21 mouse cellular contexts compared by ENCODE assay signal in the genomic region with DNA sequence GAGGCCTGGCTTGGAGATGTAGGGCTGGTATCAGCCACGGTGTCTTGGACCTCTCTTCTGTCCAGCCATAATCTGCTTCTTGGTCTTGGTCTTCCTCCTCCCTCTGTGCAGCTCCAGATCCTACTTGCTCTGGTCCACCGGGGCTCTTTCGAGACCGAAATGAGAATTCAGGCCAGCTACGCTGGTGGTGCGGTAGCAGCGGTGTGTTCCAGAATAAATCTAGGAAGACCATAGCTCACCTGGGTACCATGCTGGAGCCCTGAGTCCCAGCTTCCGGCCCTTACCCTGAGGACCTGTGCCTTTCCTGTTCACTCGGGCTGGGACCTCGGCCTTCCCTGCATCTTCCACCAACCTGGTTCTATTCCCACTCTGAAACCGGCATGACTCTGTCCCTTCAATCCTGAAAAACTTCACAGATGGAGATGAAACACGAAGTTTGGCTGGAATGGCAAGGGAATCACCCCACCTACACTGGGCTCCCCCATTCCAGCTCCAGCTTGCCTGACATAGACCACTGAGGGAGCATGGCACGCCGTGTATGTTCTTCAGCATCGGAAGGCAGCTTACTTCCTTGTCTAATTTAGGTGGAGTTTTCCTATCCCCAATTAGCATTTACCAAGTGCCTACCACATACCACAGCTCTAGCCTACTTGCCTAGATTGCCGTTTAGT. TPM values are rescaled to one million over a fixed set of nuclear protein-coding genes. Genes with fewer than 3 reads are reported as not detected.
DNase-seq lines count a peak whose midpoint lies in the region; ATAC-seq lines count a peak whose summit lies in the region.
"Had no signal": no experiment of that assay in that cellular context is flagged by ENCODE, and none has a peak within 500 bp of the region (broad histone marks: within the 10 kb centered on the region; RNA-seq: fewer than 3 reads in every experiment).

No protein-coding gene starts in this region.

- peaks cover 88% of the 10 kb centered on the region for H3K27me3 ChIP-seq in forebrain, embryonic 10.5 days (ENCODE audit: poor library complexity, severe bottlenecking)
- no peaks in the 10 kb centered on the region for H3K27me3 ChIP-seq in forebrain, embryonic 16.5 days (replicated peaks; ENCODE audit: control insufficient read depth, insufficient read depth, low read length)
- H3K27me3 ChIP-seq in neural tube, embryonic 15.5 days (replicated peaks) = no peaks in the 10 kb centered on the region
- H3K27me3 ChIP-seq in midbrain, embryonic 11.5 days (ENCODE audit: control insufficient read depth, insufficient read depth, low read length) = no peaks in the 10 kb centered on the region

- H3K27ac ChIP-seq in forebrain, embryonic 10.5 days = peak overlapping the region; percentile 100
- no peak overlapping the region for H3K27ac ChIP-seq in forebrain, embryonic 16.5 days (ENCODE audit: low read length)
- H3K27ac ChIP-seq in neural tube, embryonic 15.5 days (replicated peaks) = no peak overlapping the region; the same call in 1 of the 2 replicates
- peak overlapping the region; percentile 8 for H3K27ac ChIP-seq in midbrain, embryonic 11.5 days (ENCODE audit: low read depth, low read length)
- H3K27ac ChIP-seq: liver, embryonic 14.5 days had no signal

- H3K4me2 ChIP-seq in forebrain, embryonic 16.5 days (ENCODE audit: low read length) = no peak overlapping the region
- H3K4me2 ChIP-seq in neural tube, embryonic 15.5 days = no peak overlapping the region
- H3K4me2 ChIP-seq in midbrain, embryonic 11.5 days = no peak overlapping the region
- H3K4me2 ChIP-seq: embryonic facial prominence, embryonic 15.5 days had no signal

- ATAC-seq in forebrain, embryonic 16.5 days = no peak
- ATAC-seq in neural tube, embryonic 15.5 days (ENCODE audit: low FRiP score) = no peak
- no peak for ATAC-seq in midbrain, embryonic 11.5 days (ENCODE audit: low FRiP score)
- no peak for ATAC-seq in erythroblast, adult 5-6 weeks (replicated peaks; ENCODE audit: low FRiP score, poor library complexity, severe bottlenecking)
- no peak for ATAC-seq in megakaryocyte progenitor cell, adult 5-6 weeks (replicated peaks; ENCODE audit: poor library complexity)
- ATAC-seq: intestine, embryonic 16.5 days had no signal

- no peaks in the 10 kb centered on the region for H3K9me3 ChIP-seq in forebrain, embryonic 10.5 days
- no peaks in the 10 kb centered on the region for H3K9me3 ChIP-seq in forebrain, embryonic 16.5 days (ENCODE audit: control insufficient read depth, low read length)
- no peaks in the 10 kb centered on the region for H3K9me3 ChIP-seq in neural tube, embryonic 15.5 days (replicated peaks)
- H3K9me3 ChIP-seq in midbrain, embryonic 11.5 days (ENCODE audit: control insufficient read depth, low read length) = no peaks in the 10 kb centered on the region
- H3K9me3 ChIP-seq: embryonic facial prominence, embryonic 15.5 days; G1E had no signal

- peaks cover 99% of the 10 kb centered on the region for H3K4me1 ChIP-seq in forebrain, embryonic 10.5 days
- peaks cover 90% of the 10 kb centered on the region for H3K4me1 ChIP-seq in forebrain, embryonic 16.5 days (replicated peaks; ENCODE audit: control insufficient read depth, insufficient read depth, low read length)
- H3K4me1 ChIP-seq in neural tube, embryonic 15.5 days = peaks cover 94% of the 10 kb centered on the region
- peaks cover 88% of the 10 kb centered on the region for H3K4me1 ChIP-seq in midbrain, embryonic 11.5 days (ENCODE audit: control insufficient read depth, insufficient read depth, low read length)

- H3K36me3 ChIP-seq in forebrain, embryonic 10.5 days (replicated peaks) = peaks cover 12% of the 10 kb centered on the region
- no peaks in the 10 kb centered on the region for H3K36me3 ChIP-seq in forebrain, embryonic 16.5 days (ENCODE audit: control insufficient read depth, insufficient read depth)
- H3K36me3 ChIP-seq in neural tube, embryonic 15.5 days = no peaks in the 10 kb centered on the region
- no peaks in the 10 kb centered on the region for H3K36me3 ChIP-seq in midbrain, embryonic 11.5 days (ENCODE audit: control insufficient read depth, insufficient read depth, low read length)
- H3K36me3 ChIP-seq: embryonic facial prominence, embryonic 15.5 days; G1E had no signal

- peak overlapping the region; percentile 93 for H3K4me3 ChIP-seq in forebrain, embryonic 10.5 days
- no peak overlapping the region for H3K4me3 ChIP-seq in forebrain, embryonic 16.5 days (replicated peaks; ENCODE audit: low read length)
- H3K4me3 ChIP-seq in neural tube, embryonic 15.5 days (replicated peaks) = no peak overlapping the region
- no peak overlapping the region for H3K4me3 ChIP-seq in midbrain, embryonic 11.5 days (ENCODE audit: low read depth, low read length)
- H3K4me3 ChIP-seq: embryonic facial prominence, embryonic 15.5 days had no signal

- 74% methylated on average over 16 of the region's 16 CpGs for WGBS in forebrain, embryonic 10.5 days
- WGBS in forebrain, embryonic 16.5 days = 69% methylated on average over 16 of the region's 16 CpGs
- 69% methylated on average over 16 of the region's 16 CpGs for WGBS in neural tube, embryonic 15.5 days
- WGBS in midbrain, embryonic 11.5 days = 81% methylated on average over 16 of the region's 16 CpGs

- DNase-seq in forebrain, embryonic 10.5 days (ENCODE audit: extremely low spot score, low spot score) = no peak
- DNase-seq in neural tube, embryonic 10.5 days (ENCODE audit: extremely low spot score, low spot score) = peak; percentile 12
- peak; percentile 85 for DNase-seq in midbrain, embryonic 11.5 days (ENCODE audit: low spot score, missing footprints)
- no peak for DNase-seq in spleen, postnatal 36 days (ENCODE audit: low spot score in 2 of 2)
- DNase-seq: adrenal gland, postnatal 25 days; kidney, postnatal 25 days; left cerebral cortex, postnatal 4 days; lung, postnatal 14 days; thymus, adult 2 months had no signal

- H3K9ac ChIP-seq in forebrain, embryonic 16.5 days (replicated peaks; ENCODE audit: low read depth, low read length) = no peak overlapping the region
- H3K9ac ChIP-seq in neural tube, embryonic 15.5 days (replicated peaks) = no peak overlapping the region
- H3K9ac ChIP-seq in midbrain, embryonic 11.5 days (ENCODE audit: low read length) = 0 out of 2 replicates have a peak overlapping the region, but pooled peaks have one; percentile 24
- H3K9ac ChIP-seq: embryonic facial prominence, embryonic 15.5 days; liver, embryonic 14.5 days had no signal

RNA-seq across cellular contexts. Expression of gene AC124108.1, which starts 7.3 kb away (rescaled TPM):
- polyA plus RNA-seq in forebrain, embryonic 10.5 days (2016; fragmentation: Nextera tagmentation; extraction: Ambion mirVana) = 1.8 and 3.3 TPM in 2 replicates
- 2.5 and 3.3 TPM in 2 replicates for polyA plus RNA-seq in forebrain, embryonic 16.5 days (2015; fragmentation: Nextera tagmentation; extraction: Ambion mirVana)
- 1.4 and 1.6 TPM in 2 replicates for polyA plus RNA-seq in neural tube, embryonic 15.5 days (2015; fragmentation: Nextera tagmentation; extraction: Ambion mirVana)
- polyA plus RNA-seq in midbrain, embryonic 11.5 days (2014; fragmentation: Nextera tagmentation; extraction: Ambion mirVana) = 5.0 and 5.2 TPM in 2 replicates
- total RNA-seq in erythroblast, adult 5-6 weeks (2015; ENCODE audit: low replicate concordance) = not detected in 2 replicates
- not detected in 2 replicates for total RNA-seq in erythroblast, adult 5-6 weeks (2017; ENCODE audit: low replicate concordance)
- total RNA-seq in megakaryocyte progenitor cell, adult 5-6 weeks (2015) = not detected in 2 replicates
- not detected in 2 replicates for total RNA-seq in megakaryocyte progenitor cell, adult 5-6 weeks (2017)
- total RNA-seq: adrenal gland, postnatal 25 days; monocyte, adult 5-6 weeks had no signal
- polyA plus RNA-seq: G1E; heart, embryonic 16.5 days; liver, embryonic 14.5 days; thymus, adult 2 months had no signal

RNA-seq across cellular contexts. Expression of gene Lemd1, which starts 7.3 kb away (rescaled TPM):
- polyA plus RNA-seq in forebrain, embryonic 10.5 days (2016; fragmentation: Nextera tagmentation; extraction: Ambion mirVana) = 4.1 and 4.2 TPM in 2 replicates
- 14.9 and 18.4 TPM in 2 replicates for polyA plus RNA-seq in forebrain, embryonic 16.5 days (2015; fragmentation: Nextera tagmentation; extraction: Ambion mirVana)
- 16.9 and 17.6 TPM in 2 replicates for polyA plus RNA-seq in neural tube, embryonic 15.5 days (2015; fragmentation: Nextera tagmentation; extraction: Ambion mirVana)
- 10.7 and 12.9 TPM in 2 replicates for polyA plus RNA-seq in midbrain, embryonic 11.5 days (2014; fragmentation: Nextera tagmentation; extraction: Ambion mirVana)
- total RNA-seq in erythroblast, adult 5-6 weeks (2015; ENCODE audit: low replicate concordance) = not detected in 2 replicates
- total RNA-seq in erythroblast, adult 5-6 weeks (2017; ENCODE audit: low replicate concordance) = not detected in 2 replicates
- total RNA-seq in megakaryocyte progenitor cell, adult 5-6 weeks (2015) = not detected in 2 replicates
- not detected in 2 replicates for total RNA-seq in megakaryocyte progenitor cell, adult 5-6 weeks (2017)
- total RNA-seq: adrenal gland, postnatal 25 days; monocyte, adult 5-6 weeks had no signal
- polyA plus RNA-seq: G1E; heart, embryonic 16.5 days; intestine, embryonic 16.5 days; liver, embryonic 14.5 days; thymus, adult 2 months had no signal

RNA-seq across cellular contexts. Expression of gene Gm10188, which starts 31.0 kb away (rescaled TPM):
- not detected in 2 replicates for polyA plus RNA-seq in forebrain, embryonic 10.5 days (2016; fragmentation: Nextera tagmentation; extraction: Ambion mirVana)
- polyA plus RNA-seq in forebrain, embryonic 16.5 days (2015; fragmentation: Nextera tagmentation; extraction: Ambion mirVana) = 0.86 TPM in 1 of 2 replicates, not detected in the other
- 0.50 and 0.59 TPM in 2 replicates for polyA plus RNA-seq in neural tube, embryonic 15.5 days (2015; fragmentation: Nextera tagmentation; extraction: Ambion mirVana)
- 0.55 and 0.66 TPM in 2 replicates for polyA plus RNA-seq in midbrain, embryonic 11.5 days (2014; fragmentation: Nextera tagmentation; extraction: Ambion mirVana)
- total RNA-seq in erythroblast, adult 5-6 weeks (2015; ENCODE audit: low replicate concordance) = not detected in 2 replicates
- total RNA-seq in erythroblast, adult 5-6 weeks (2017; ENCODE audit: low replicate concordance) = not detected in 2 replicates
- not detected in 2 replicates for total RNA-seq in megakaryocyte progenitor cell, adult 5-6 weeks (2015)
- total RNA-seq in megakaryocyte progenitor cell, adult 5-6 weeks (2017) = not detected in 2 replicates
- total RNA-seq: adrenal gland, postnatal 25 days; G1E; layer of hippocampus, postnatal 10 days; left cerebral cortex, postnatal 4 days; monocyte, adult 5-6 weeks had no signal
- polyA plus RNA-seq: embryonic facial prominence, embryonic 15.5 days; G1E; gonadal fat pad, adult 2 months; heart, embryonic 16.5 days; intestine, embryonic 16.5 days; liver, embryonic 14.5 days; thymus, adult 2 months had no signal

RNA-seq across cellular contexts. Expression of gene Cdk18, which starts 59.1 kb away (rescaled TPM):
- 1.4 and 1.5 TPM in 2 replicates for polyA plus RNA-seq in forebrain, embryonic 10.5 days (2016; fragmentation: Nextera tagmentation; extraction: Ambion mirVana)
- polyA plus RNA-seq in forebrain, embryonic 16.5 days (2015; fragmentation: Nextera tagmentation; extraction: Ambion mirVana) = 0.48 and 1.9 TPM in 2 replicates
- 0.68 and 1.6 TPM in 2 replicates for polyA plus RNA-seq in neural tube, embryonic 15.5 days (2015; fragmentation: Nextera tagmentation; extraction: Ambion mirVana)
- 0.14 and 0.19 TPM in 2 replicates for polyA plus RNA-seq in midbrain, embryonic 11.5 days (2014; fragmentation: Nextera tagmentation; extraction: Ambion mirVana)
- total RNA-seq in erythroblast, adult 5-6 weeks (2015; ENCODE audit: low replicate concordance) = not detected in 2 replicates
- 0.28 TPM in 1 of 2 replicates, not detected in the other for total RNA-seq in erythroblast, adult 5-6 weeks (2017; ENCODE audit: low replicate concordance)
- total RNA-seq in megakaryocyte progenitor cell, adult 5-6 weeks (2015) = 1.7 and 2.3 TPM in 2 replicates
- 0.75 and 1.3 TPM in 2 replicates for total RNA-seq in megakaryocyte progenitor cell, adult 5-6 weeks (2017)
- total RNA-seq: monocyte, adult 5-6 weeks had no signal

Comparison
In these comparisons a context has a peak if more than half of its experiments do, and no peak if none do; other contexts are left out.
1. H3K27ac ChIP-seq: peak in forebrain, embryonic 10.5 days (single experiment) and midbrain, embryonic 11.5 days (single experiment); none in forebrain, embryonic 16.5 days (single experiment) and neural tube, embryonic 15.5 days (single experiment).
2. DNase-seq: peak in neural tube, embryonic 10.5 days (single experiment) and midbrain, embryonic 11.5 days (single experiment); none in forebrain, embryonic 10.5 days (single experiment) and spleen, postnatal 36 days (0 of 2).